Mouse (Mus musculus) retina, postnatal 7 days (tissue): Measurements from ENCODE around the gene Mapt.

Experiments used
- DNase-seq: peaks from one replicate; pipeline ENCODE4 v3.0.0-alpha.2; 2012; ENCODE audit warnings: low read depth, low spot score

The Mapt gene

GRCm38 (mm10) chr11:104311643-104312042 is 80.5 kb downstream of the Mapt start:
- DNase-seq, result no peak

- peak; percentile 77 for DNase-seq
Measured at GRCm38 (mm10) chr11:104315703-104316102, 84.5 kb downstream of the Mapt start.

GRCm38 (mm10) chr11:104316685-104317400 is 85.7 kb downstream of the Mapt start:
- DNase-seq, result no peak

- no peak for DNase-seq
Measured at GRCm38 (mm10) chr11:104317631-104318030, 86.4 kb downstream of the Mapt start.

- DNase-seq, result no peak
Measured at GRCm38 (mm10) chr11:104318940-104319781, 88.0 kb downstream of the Mapt start.

- no peak for DNase-seq
Measured at GRCm38 (mm10) chr11:104320511-104320910, 89.3 kb downstream of the Mapt start.

GRCm38 (mm10) chr11:104322142-104322541 is 91.0 kb downstream of the Mapt start:
- DNase-seq, result no peak

- DNase-seq, result no peak
Measured at GRCm38 (mm10) chr11:104327462-104327861, 96.3 kb downstream of the Mapt start.

- DNase-seq, result no peak
Measured at GRCm38 (mm10) chr11:104327946-104328345, 96.8 kb downstream of the Mapt start.

- DNase-seq, result no peak
Measured at GRCm38 (mm10) chr11:104329185-104329926, 98.2 kb downstream of the Mapt start.

GRCm38 (mm10) chr11:104330151-104330550 is 99.0 kb downstream of the Mapt start:
- no peak for DNase-seq

GRCm38 (mm10) chr11:104331208-104331607 is 100.0 kb downstream of the Mapt start:
- no peak for DNase-seq

GRCm38 (mm10) chr11:104332105-104332504 is 100.9 kb downstream of the Mapt start:
- DNase-seq, result no peak

- no peak for DNase-seq
Measured at GRCm38 (mm10) chr11:104334115-104334514, 102.9 kb downstream of the Mapt start.

- DNase-seq, result no peak
Measured at GRCm38 (mm10) chr11:104334946-104335345, 103.8 kb downstream of the Mapt start.

- peak; percentile 24 for DNase-seq
Measured at GRCm38 (mm10) chr11:104346931-104347330, 115.7 kb downstream of the Mapt start.

GRCm38 (mm10) chr11:104361790-104362189 is 130.6 kb downstream of the Mapt start:
- no peak for DNase-seq

GRCm38 (mm10) chr11:104362704-104363103 is 131.5 kb downstream of the Mapt start:
- no peak for DNase-seq

GRCm38 (mm10) chr11:104363823-104364600 is 132.8 kb downstream of the Mapt start:
- DNase-seq, result no peak

- DNase-seq, result no peak
Measured at GRCm38 (mm10) chr11:104367486-104368190, 136.4 kb downstream of the Mapt start.

GRCm38 (mm10) chr11:104376291-104376690 is 145.1 kb downstream of the Mapt start:
- no peak for DNase-seq
